Mouse (Mus musculus) liver, embryonic 16.5 days (tissue): ENCODE results near the gene Timm23. TPM values are rescaled to one million over a fixed set of nuclear protein-coding genes. Genes with fewer than 3 reads are reported as not detected.
A peak's percentile ranks its signal among the peaks of the same experiment; 100 is the strongest.

Source experiments
- ATAC-seq: fragments of 200-750 bp; cut with Nextera tagmentation; 2 replicates; pipeline ENCODE4 v1.8.0; 2017; ENCODE audit warnings: low read depth, mild to moderate bottlenecking, moderate number of reproducible peaks, moderate library complexity
- H3K27ac ChIP-seq: fragments of 300-500 bp; sonication (generic); 2 replicates; pipeline ENCODE4 v1.5.1; 2014; ENCODE audit warnings: mild to moderate bottlenecking, low read length
- H3K27me3 ChIP-seq: fragments of 300-500 bp; sonication (generic); 2 replicates; pipeline ENCODE4 v1.6.1; 2014; ENCODE audit warnings: low read depth, low read length, mixed read lengths; ENCODE audit not compliant: control insufficient read depth, insufficient read depth
- H3K36me3 ChIP-seq: fragments of 300-500 bp; sonication (generic); 2 replicates; pipeline ENCODE4 v1.6.1; 2014; ENCODE audit warnings: mild to moderate bottlenecking; ENCODE audit not compliant: control insufficient read depth, insufficient read depth
- H3K4me1 ChIP-seq: fragments of 300-500 bp; sonication (generic); 2 replicates; pipeline ENCODE4 v1.6.1; 2014; ENCODE audit warnings: low read depth, low read length, mixed read lengths; ENCODE audit not compliant: control insufficient read depth
- H3K4me2 ChIP-seq: fragments of 300-500 bp; sonication (generic); 2 replicates; pipeline ENCODE4 v1.6.1; 2014; ENCODE audit warnings: low read depth, low read length, mixed read lengths
- H3K4me3 ChIP-seq: fragments of 300-500 bp; sonication (generic); 2 replicates; pipeline ENCODE4 v1.5.1; 2014; ENCODE audit warnings: low read depth, mild to moderate bottlenecking, low read length
- H3K9ac ChIP-seq: fragments of 300-500 bp; sonication (generic); 2 replicates; pipeline ENCODE4 v1.6.1; 2014; ENCODE audit warnings: low read depth, low read length
- H3K9me3 ChIP-seq: fragments of 300-500 bp; sonication (generic); replicated peaks from 2 replicates; pipeline ENCODE4 v1.6.1; 2016; ENCODE audit warnings: low read length; ENCODE audit not compliant: control insufficient read depth
- WGBS: fragments of 180-500 bp; shearing (Covaris S2); extraction: QIAGEN DNeasy Blood & Tissue Kit; methylation state at CpG from one replicate; pipeline ENCODE4 v1.1.7; 2014; ENCODE audit not compliant: insufficient replicate concordance; 5-methylcytosine and 5-hydroxymethylcytosine counted together
- polyA plus RNA-seq: library from polyadenylated mRNA; unstranded; fragments of >200 nt; fragmentation: Nextera tagmentation; extraction: Ambion mirVana; gene quantifications from 2 replicates; pipeline ENCODE4 v1.2.1, GENCODE M21; 2015

Timm23 gene
- polyA plus RNA-seq, 1 experiment from 2014 or later = 147 TPM

- Histone ChIP-seq H3K4me2 (peak overlapping the region; percentile 92), H3K36me3 (peaks cover 4% of the 10 kb centered on the region; the same call in 1 of the 2 replicates), H3K9ac (peak overlapping the region; percentile 98), H3K4me1 (peaks cover 54% of the 10 kb centered on the region), H3K27me3 (no peaks in the 10 kb centered on the region), H3K4me3 (peak overlapping the region; percentile 94), H3K9me3 (no peaks in the 10 kb centered on the region), H3K27ac (peak overlapping the region; percentile 97)
- WGBS = 48% methylated on average over 12 of the region's 12 CpGs
- peak; percentile 13 for ATAC-seq
Measured at GRCm38 (mm10) chr14:32161090-32161885, 40.4 kb downstream of the Timm23 start.

- Histone ChIP-seq H3K9me3 (no peaks in the 10 kb centered on the region), H3K36me3 (peaks cover 4% of the 10 kb centered on the region; the same call in 1 of the 2 replicates), H3K27me3 (no peaks in the 10 kb centered on the region), H3K4me3 (peak overlapping the region; percentile 94), H3K9ac (peak overlapping the region; percentile 98), H3K4me2 (peak overlapping the region; percentile 92), H3K27ac (peak overlapping the region; percentile 97), H3K4me1 (peaks cover 54% of the 10 kb centered on the region)
- WGBS = 9% methylated on average over 7 of the region's 7 CpGs
- ATAC-seq = no peak
Measured at GRCm38 (mm10) chr14:32160563-32160962, 41.1 kb downstream of the Timm23 start.

- H3K4me3 ChIP-seq = peak within 1 kb of the TSS; percentile 94
- peaks cover 47% of the 10 kb centered on the region for H3K4me1 ChIP-seq
- peak within 1 kb of the TSS; percentile 97 for H3K27ac ChIP-seq
- WGBS = under 1% methylated on average over 40 of the region's 40 CpGs
- H3K27me3 ChIP-seq = no peaks in the 10 kb centered on the region
- no peaks in the 10 kb centered on the region for H3K9me3 ChIP-seq
- H3K9ac ChIP-seq = peak within 1 kb of the TSS; percentile 98
- H3K36me3 ChIP-seq = peaks cover 4% of the 10 kb centered on the region; the same call in 1 of the 2 replicates
- peak; percentile 94 for ATAC-seq
- H3K4me2 ChIP-seq = peak within 1 kb of the TSS; percentile 92
Measured at GRCm38 (mm10) chr14:32159690-32160246, 41.9 kb downstream of the Timm23 start, which contains the start of gene Ncoa4. Gene Ncoa4 (plus strand): TSS chr14:32159865.

- Histone ChIP-seq H3K4me2 (peak overlapping the region; percentile 69), H3K4me1 (peaks cover 41% of the 10 kb centered on the region), H3K9me3 (no peaks in the 10 kb centered on the region), H3K9ac (peak overlapping the region; percentile 45; the same call in 1 of the 2 replicates), H3K4me3 (peak overlapping the region; percentile 94), H3K27ac (peak overlapping the region; percentile 97), H3K27me3 (no peaks in the 10 kb centered on the region), H3K36me3 (peaks cover 4% of the 10 kb centered on the region; the same call in 1 of the 2 replicates)
- WGBS = 24% methylated on average over 4 of the region's 4 CpGs
- no peak for ATAC-seq
Measured at GRCm38 (mm10) chr14:32159150-32159670, 42.5 kb downstream of the Timm23 start.

- no peak overlapping the region for H3K4me3 ChIP-seq
- H3K27ac ChIP-seq = no peak overlapping the region
- H3K27me3 ChIP-seq = no peaks in the 10 kb centered on the region
- WGBS = 73% methylated on average over 6 of the region's 6 CpGs
- ATAC-seq = no peak
- no peaks in the 10 kb centered on the region for H3K9me3 ChIP-seq
- H3K4me1 ChIP-seq = peaks cover 7% of the 10 kb centered on the region
- H3K36me3 ChIP-seq = no peaks in the 10 kb centered on the region
- H3K9ac ChIP-seq = no peak overlapping the region
- no peak overlapping the region for H3K4me2 ChIP-seq
Measured at GRCm38 (mm10) chr14:32154758-32155157, 46.9 kb downstream of the Timm23 start.

GRCm38 (mm10) chr14:32153156-32153555, 48.5 kb downstream of the Timm23 start:
- H3K36me3 ChIP-seq = no peaks in the 10 kb centered on the region
- no peaks in the 10 kb centered on the region for H3K27me3 ChIP-seq
- no peak overlapping the region for H3K27ac ChIP-seq
- no peak overlapping the region for H3K9ac ChIP-seq
- no peak overlapping the region for H3K4me3 ChIP-seq
- 81% methylated on average over 2 of the region's 2 CpGs for WGBS
- no peak overlapping the region for H3K4me2 ChIP-seq
- no peaks in the 10 kb centered on the region for H3K9me3 ChIP-seq
- no peaks in the 10 kb centered on the region for H3K4me1 ChIP-seq
- no peak for ATAC-seq

- ATAC-seq = no peak
- Histone ChIP-seq H3K4me3 (no peak overlapping the region), H3K4me1 (no peaks in the 10 kb centered on the region), H3K4me2 (no peak overlapping the region), H3K27me3 (no peaks in the 10 kb centered on the region), H3K9me3 (no peaks in the 10 kb centered on the region), H3K27ac (no peak overlapping the region), H3K9ac (no peak overlapping the region), H3K36me3 (no peaks in the 10 kb centered on the region)
- 83% methylated on average over 18 of the region's 18 CpGs for WGBS
Measured at GRCm38 (mm10) chr14:32152243-32152965, 49.3 kb downstream of the Timm23 start.

- Histone ChIP-seq H3K4me3 (no peak overlapping the region), H3K27ac (no peak overlapping the region), H3K4me1 (peaks cover 12% of the 10 kb centered on the region), H3K27me3 (no peaks in the 10 kb centered on the region), H3K4me2 (no peak overlapping the region), H3K9me3 (no peaks in the 10 kb centered on the region), H3K36me3 (no peaks in the 10 kb centered on the region), H3K9ac (no peak overlapping the region)
- WGBS = 81% methylated on average over 2 of the region's 2 CpGs
- no peak for ATAC-seq
Measured at GRCm38 (mm10) chr14:32150872-32151271, 50.8 kb downstream of the Timm23 start.
